Mouse (Mus musculus): ENCODE measurements around the gene Gm17332. TPM values are rescaled to one million over a fixed set of nuclear protein-coding genes. Genes with fewer than 3 reads are reported as not detected.
"Not testable (repeated sequence)": the region's sequence is repeated elsewhere in the genome, so short reads cannot be mapped to it uniquely, and the experiment has no call there.

Gene Gm17332
- polyA plus RNA-seq, 1 experiment from 2014 or later: not detected

GRCm38 (mm10) chr11:31133726-31134125 is 48.5 kb downstream of the Gm17332 start:
- H3K27me3 ChIP-seq; H3K36me3 ChIP-seq (ENCODE audit: poor library complexity, severe bottlenecking): not testable (repeated sequence)
- 74% methylated on average over 4 of the region's 4 CpGs for WGBS

More at GRCm38 (mm10) chr11:31133726-31134125, 48.5 kb downstream of the Gm17332 start:
- not testable (repeated sequence) for ATAC-seq; H3K9me3 ChIP-seq (replicated peaks); H3K4me3 ChIP-seq; H3K4me1 ChIP-seq; H3K4me2 ChIP-seq; H3K27ac ChIP-seq; H3K9ac ChIP-seq

Other genes with a start within 250 kb of the Gm17332 start
- gene Erlec1, start 228.1 kb downstream of the Gm17332 start, polyA plus RNA-seq (2015; fragmentation: Nextera tagmentation; extraction: Ambion mirVana): 9.6 and 10.2 TPM in 2 replicates
- gene Chac2, start 196.1 kb downstream of the Gm17332 start, polyA plus RNA-seq (2015; fragmentation: Nextera tagmentation; extraction: Ambion mirVana): 19.0 and 19.7 TPM in 2 replicates
- gene Stc2, start 187.6 kb upstream of the Gm17332 start, polyA plus RNA-seq (2015; fragmentation: Nextera tagmentation; extraction: Ambion mirVana): 0.88 and 1.4 TPM in 2 replicates

All from forebrain, embryonic 13.5 days (tissue).